Mouse (Mus musculus): Measurements from ENCODE around the gene Rdx. TPM values are rescaled to one million over a fixed set of nuclear protein-coding genes. Genes with fewer than 3 reads are reported as not detected.
A peak's percentile ranks its signal among the peaks of the same experiment; 100 is the strongest.

The Rdx gene
- total RNA-seq (2021): 10 to 100 TPM; 43.8 to 46.0 TPM
- long read RNA-seq, experiment 1, full-length matches to known transcripts: 38 of 73 reads
- long read RNA-seq, experiment 1, partial matches to known transcripts: 4 of 73 reads
- long read RNA-seq, experiment 1, other reads (novel, unspliced or antisense): 31 of 73 reads
- long read RNA-seq, experiment 2, full-length matches to known transcripts: 34 of 58 reads
- long read RNA-seq, experiment 2, partial matches to known transcripts: 3 of 58 reads
- long read RNA-seq, experiment 2, other reads (novel, unspliced or antisense): 21 of 58 reads

DNA sequence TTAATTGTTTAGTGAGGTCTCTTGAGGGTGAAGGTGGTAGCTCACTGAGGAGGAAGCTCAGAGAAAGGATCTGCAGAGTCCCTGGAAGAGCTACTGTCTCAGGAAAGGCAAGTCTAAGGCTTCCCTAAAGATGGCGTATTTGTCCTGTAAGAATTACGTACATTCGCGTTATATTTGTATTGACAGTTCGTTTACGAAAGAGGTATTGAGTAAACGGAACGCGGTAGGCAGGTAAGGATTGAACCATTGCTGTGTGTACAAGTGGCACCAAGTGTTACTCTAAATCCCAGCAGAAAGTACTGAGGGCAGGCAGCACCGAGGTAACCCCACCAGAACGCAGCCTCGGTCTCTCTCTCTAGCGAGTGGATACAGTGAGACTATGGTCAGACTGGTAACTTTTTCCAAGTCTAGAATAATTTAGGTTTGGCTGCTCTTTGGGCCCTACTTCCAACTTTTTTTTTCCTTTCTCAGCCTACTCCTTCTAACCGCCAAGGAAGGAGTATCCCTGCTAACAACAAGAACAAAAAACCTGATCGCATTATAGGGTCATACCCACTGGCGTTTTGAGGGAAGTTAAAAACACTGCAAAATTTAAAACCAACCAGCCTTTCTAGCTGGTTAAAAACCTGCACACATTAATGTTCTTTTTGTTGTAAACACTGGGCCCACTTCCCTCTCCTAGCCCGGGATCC lies at the start of gene Rdx:
TSS of gene Rdx (plus strand) at position 45 of the 692 bp plus-strand sequence.
- no peak; the same call in 1 of the 2 replicates for TF ChIP-seq CTCF (IDR thresholded peaks at IDR 0.05)
- peak within 1 kb of the TSS; percentile 95 for H3K27ac ChIP-seq
- intact Hi-C loops (cut with DNase I): loop anchor here (5.0 kb wide), 3 partner anchors 60 to 1620 kb away; partner anchors contain the start of gene Zc3h12c
- peak within 1 kb of the TSS; percentile 90 for H3K4me3 ChIP-seq
- DNase-seq (ENCODE audit: extremely low spot score in 1 of 2, low spot score in 2 of 2): peak in 1 of 2 experiments; percentile 12

- no peak for DNase-seq (ENCODE audit: extremely low spot score in 1 of 2, low spot score in 2 of 2)
- intact Hi-C loops (cut with DNase I): no loop called here
- TF ChIP-seq CTCF (IDR thresholded peaks at IDR 0.05): no peak
- Histone ChIP-seq H3K4me3 (no peak overlapping the region), H3K27ac (no peak overlapping the region)
These were observed 43.5 kb upstream of the Rdx start for GRCm38 (mm10) chr9:52003501-52003900.

- no peak for TF ChIP-seq CTCF (IDR thresholded peaks at IDR 0.05)
- Histone ChIP-seq H3K4me3 (no peak overlapping the region), H3K27ac (no peak overlapping the region)
- intact Hi-C loops (cut with DNase I): no loop called here
- DNase-seq (ENCODE audit: extremely low spot score in 1 of 2, low spot score in 2 of 2): no peak
These were observed 39.6 kb upstream of the Rdx start for GRCm38 (mm10) chr9:52007341-52007740.

GRCm38 (mm10) chr9:52008511-52008910 lies 38.5 kb upstream of the Rdx start:
- Histone ChIP-seq H3K4me3 (no peak overlapping the region), H3K27ac (no peak overlapping the region)
- intact Hi-C loops (cut with DNase I): no loop called here
- no peak for TF ChIP-seq CTCF (IDR thresholded peaks at IDR 0.05)
- DNase-seq (ENCODE audit: extremely low spot score in 1 of 2, low spot score in 2 of 2): no peak

GRCm38 (mm10) chr9:52012311-52012710 lies 34.7 kb upstream of the Rdx start:
- intact Hi-C loops (cut with DNase I): no loop called here
- DNase-seq (ENCODE audit: extremely low spot score in 1 of 2, low spot score in 2 of 2): no peak
- H3K27ac ChIP-seq: no peak overlapping the region
- H3K4me3 ChIP-seq: no peak overlapping the region
- TF ChIP-seq CTCF (IDR thresholded peaks at IDR 0.05): no peak; the same call in none of the 2 replicates

GRCm38 (mm10) chr9:52012781-52013436 lies 34.1 kb upstream of the Rdx start:
- Histone ChIP-seq H3K4me3 (no peak overlapping the region), H3K27ac (no peak overlapping the region)
- TF ChIP-seq CTCF (IDR thresholded peaks at IDR 0.05): no peak
- DNase-seq (ENCODE audit: extremely low spot score in 1 of 2, low spot score in 2 of 2): no peak
- intact Hi-C loops (cut with DNase I): no loop called here

- intact Hi-C loops (cut with DNase I): no loop called here
- Histone ChIP-seq H3K4me3 (no peak overlapping the region), H3K27ac (no peak overlapping the region)
- DNase-seq (ENCODE audit: extremely low spot score in 1 of 2, low spot score in 2 of 2): no peak
- TF ChIP-seq CTCF (IDR thresholded peaks at IDR 0.05): no peak
These were observed 33.0 kb upstream of the Rdx start for GRCm38 (mm10) chr9:52013900-52014455.

DNA sequence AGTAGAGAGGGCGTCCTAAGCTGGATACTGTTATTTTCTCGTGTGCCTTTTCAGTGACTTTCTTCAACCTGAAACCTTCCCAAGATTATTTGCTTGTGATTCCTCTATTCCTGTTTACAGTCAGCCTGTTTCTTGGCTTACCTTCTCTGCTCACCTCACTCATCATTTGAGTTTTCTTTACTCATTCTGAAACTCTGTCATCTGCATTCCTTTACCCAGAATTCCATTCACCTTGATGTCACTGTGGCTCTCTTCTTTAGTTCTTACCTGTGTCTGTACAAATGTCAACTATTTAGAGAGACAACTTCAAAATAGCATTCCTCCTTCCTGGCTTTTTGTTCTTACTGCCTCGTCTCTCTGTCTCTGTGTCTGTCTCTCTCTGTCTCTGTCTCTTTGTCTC lies 29.9 kb upstream of the Rdx start:
- H3K4me3 ChIP-seq: no peak overlapping the region
- H3K27ac ChIP-seq: no peak overlapping the region
- intact Hi-C loops (cut with DNase I): no loop called here
- no peak for DNase-seq (ENCODE audit: extremely low spot score in 1 of 2, low spot score in 2 of 2)
- TF ChIP-seq CTCF (IDR thresholded peaks at IDR 0.05): no peak

DNA sequence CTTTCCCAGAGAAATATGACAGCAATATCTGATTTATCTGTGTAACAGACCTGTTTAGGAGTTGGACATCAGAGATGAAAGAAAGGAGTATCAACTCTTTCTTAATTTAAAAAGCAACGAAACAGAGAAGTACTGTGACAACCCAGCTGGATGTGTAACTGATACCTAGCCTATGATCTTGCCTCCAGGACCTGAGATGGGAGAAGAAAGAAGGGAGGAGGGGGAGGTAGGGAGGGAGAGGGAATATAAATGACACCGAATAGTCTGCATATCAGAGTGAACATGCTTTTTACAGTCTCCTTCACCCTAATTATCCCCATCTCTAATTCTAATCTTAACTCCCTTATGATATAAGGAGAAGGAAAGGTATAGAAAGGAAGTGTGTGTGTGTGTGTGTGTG lies 29.1 kb upstream of the Rdx start:
- Histone ChIP-seq H3K27ac (no peak overlapping the region), H3K4me3 (no peak overlapping the region)
- DNase-seq (ENCODE audit: extremely low spot score in 1 of 2, low spot score in 2 of 2): no peak
- TF ChIP-seq CTCF (IDR thresholded peaks at IDR 0.05): no peak
- intact Hi-C loops (cut with DNase I): no loop called here

GRCm38 (mm10) chr9:52018505-52018904 lies 28.5 kb upstream of the Rdx start:
- no peak for TF ChIP-seq CTCF (IDR thresholded peaks at IDR 0.05)
- DNase-seq (ENCODE audit: extremely low spot score in 1 of 2, low spot score in 2 of 2): no peak
- no peak overlapping the region for H3K4me3 ChIP-seq
- intact Hi-C loops (cut with DNase I): no loop called here
- H3K27ac ChIP-seq: no peak overlapping the region

DNA sequence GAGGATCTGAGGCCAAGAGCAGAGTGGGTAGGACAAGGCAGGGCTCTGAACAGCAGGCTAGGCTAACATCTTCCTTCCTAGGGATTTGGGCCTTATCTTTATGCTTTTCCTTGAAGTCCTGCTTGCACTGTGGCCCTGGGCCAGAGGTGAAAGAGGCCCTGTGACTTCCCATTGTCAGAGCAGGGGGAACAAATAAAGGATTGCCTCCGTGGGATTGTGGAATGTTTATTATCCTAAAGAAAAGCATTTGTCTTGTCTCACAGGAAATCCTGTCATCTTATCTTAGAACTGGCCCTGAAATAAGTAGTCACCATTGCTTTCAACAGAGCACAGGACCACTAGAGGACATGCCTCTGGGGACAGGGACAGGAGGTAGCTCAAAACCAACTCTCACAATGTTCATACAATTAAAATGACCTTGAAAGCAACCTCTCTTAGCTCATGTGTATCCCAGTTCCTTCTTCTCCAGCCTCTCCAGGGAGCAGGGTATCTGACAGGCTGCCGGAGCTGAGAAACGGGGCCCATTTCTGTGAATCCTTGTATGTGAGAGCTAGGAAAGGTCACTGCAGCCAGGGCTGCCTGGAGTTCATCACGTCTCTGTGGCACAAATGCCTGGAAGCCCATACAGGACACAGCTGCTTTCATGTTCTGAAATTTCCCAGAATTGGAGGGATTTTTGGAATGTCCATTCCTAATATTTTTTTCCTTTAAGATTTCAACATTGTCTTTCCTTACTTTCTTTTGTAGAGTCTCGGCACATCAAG lies 19.5 kb upstream of the Rdx start:
- Histone ChIP-seq H3K4me3 (no peak overlapping the region), H3K27ac (no peak overlapping the region)
- no peak for DNase-seq (ENCODE audit: extremely low spot score in 1 of 2, low spot score in 2 of 2)
- intact Hi-C loops (cut with DNase I): no loop called here
- no peak for TF ChIP-seq CTCF (IDR thresholded peaks at IDR 0.05)
